Mouse (Mus musculus): ENCODE data around the gene Tppp2. TPM values are rescaled to one million over a fixed set of nuclear protein-coding genes. Genes with fewer than 3 reads are reported as not detected.
"Not testable (repeated sequence)": the region's sequence is repeated elsewhere in the genome, so short reads cannot be mapped to it uniquely, and the experiment has no call there.

Gene Tppp2
- polyA plus RNA-seq, 1 experiment: not detected

- 84% methylated on average over 16 of the region's 16 CpGs for WGBS
- H3K27ac ChIP-seq (ENCODE audit: insufficient read depth, low read length): no peak overlapping the region
- TF ChIP-seq CTCF (IDR thresholded peaks at IDR 0.05; ENCODE audit: extremely low read depth, insufficient read depth, insufficient read length, insufficient replicate concordance) (no peak), POLR2A (IDR thresholded peaks at IDR 0.05; ENCODE audit: low read depth, low read length) (no peak)
Observed at GRCm38 (mm10) chr14:51921759-51922570, 3.7 kb downstream of the Tppp2 start.

GRCm38 (mm10) chr14:51922571-51922865 lies 4.3 kb downstream of the Tppp2 start, which contains the start of gene Rnase13:
Rnase13 (minus strand) TSS chr14:51922773.
- WGBS: 93% methylated on average over 7 of the region's 7 CpGs

More at GRCm38 (mm10) chr14:51921759-51922570, 3.7 kb downstream of the Tppp2 start:
- no peak for DNase-seq (ENCODE audit: low read depth in 1 of 2, low spot score in 2 of 2)
- Histone ChIP-seq H3K36me3 (ENCODE audit: control insufficient read depth, insufficient read depth, low read length) (no peaks in the 10 kb centered on the region), H3K27me3 (ENCODE audit: control insufficient read depth, insufficient read depth, low read length) (no peaks in the 10 kb centered on the region), H3K4me3 (ENCODE audit: extremely low read depth, insufficient read depth, insufficient read length) (no peak overlapping the region), H3K4me1 (ENCODE audit: control insufficient read depth, insufficient read depth, insufficient read length) (no peaks in the 10 kb centered on the region)

GRCm38 (mm10) chr14:51922910-51923309 lies 4.7 kb downstream of the Tppp2 start:
- Histone ChIP-seq H3K4me1 (ENCODE audit: control insufficient read depth, insufficient read depth, insufficient read length) (no peaks in the 10 kb centered on the region), H3K4me3 (ENCODE audit: extremely low read depth, insufficient read depth, insufficient read length) (no peak overlapping the region), H3K36me3 (ENCODE audit: control insufficient read depth, insufficient read depth, low read length) (no peaks in the 10 kb centered on the region), H3K27me3 (ENCODE audit: control insufficient read depth, insufficient read depth, low read length) (no peaks in the 10 kb centered on the region), H3K27ac (ENCODE audit: insufficient read depth, low read length) (no peak overlapping the region)
- no peak for TF ChIP-seq POLR2A (IDR thresholded peaks at IDR 0.05; ENCODE audit: low read depth, low read length)
- no peak for TF ChIP-seq CTCF (IDR thresholded peaks at IDR 0.05; ENCODE audit: extremely low read depth, insufficient read depth, insufficient read length, insufficient replicate concordance)
- 94% methylated on average over 2 of the region's 2 CpGs for WGBS
- DNase-seq (ENCODE audit: low read depth in 1 of 2, low spot score in 2 of 2): no peak

More at GRCm38 (mm10) chr14:51922571-51922865, 4.3 kb downstream of the Tppp2 start, which contains the start of gene Rnase13:
- Histone ChIP-seq H3K27ac (ENCODE audit: insufficient read depth, low read length) (no peak within 1 kb of the TSS), H3K36me3 (ENCODE audit: control insufficient read depth, insufficient read depth, low read length) (no peaks in the 10 kb centered on the region), H3K4me1 (ENCODE audit: control insufficient read depth, insufficient read depth, insufficient read length) (no peaks in the 10 kb centered on the region), H3K27me3 (ENCODE audit: control insufficient read depth, insufficient read depth, low read length) (no peaks in the 10 kb centered on the region), H3K4me3 (ENCODE audit: extremely low read depth, insufficient read depth, insufficient read length) (no peak within 1 kb of the TSS)
- DNase-seq (ENCODE audit: low read depth in 1 of 2, low spot score in 2 of 2): no peak
- TF ChIP-seq CTCF (IDR thresholded peaks at IDR 0.05; ENCODE audit: extremely low read depth, insufficient read depth, insufficient read length, insufficient replicate concordance) (no peak), POLR2A (IDR thresholded peaks at IDR 0.05; ENCODE audit: low read depth, low read length) (no peak)

GRCm38 (mm10) chr14:51923492-51923891 lies 5.3 kb downstream of the Tppp2 start:
- Histone ChIP-seq H3K4me3 (ENCODE audit: extremely low read depth, insufficient read depth, insufficient read length) (no peak overlapping the region), H3K36me3 (ENCODE audit: control insufficient read depth, insufficient read depth, low read length) (no peaks in the 10 kb centered on the region), H3K27ac (ENCODE audit: insufficient read depth, low read length) (no peak overlapping the region), H3K27me3 (ENCODE audit: control insufficient read depth, insufficient read depth, low read length) (no peaks in the 10 kb centered on the region), H3K4me1 (ENCODE audit: control insufficient read depth, insufficient read depth, insufficient read length) (no peaks in the 10 kb centered on the region)
- DNase-seq (ENCODE audit: low read depth in 1 of 2, low spot score in 2 of 2): no peak
- TF ChIP-seq POLR2A (IDR thresholded peaks at IDR 0.05; ENCODE audit: low read depth, low read length) (no peak), CTCF (IDR thresholded peaks at IDR 0.05; ENCODE audit: extremely low read depth, insufficient read depth, insufficient read length, insufficient replicate concordance) (no peak)
- 76% methylated on average over 4 of the region's 4 CpGs for WGBS

GRCm38 (mm10) chr14:51926930-51927329 lies 8.7 kb downstream of the Tppp2 start:
- H3K4me1 ChIP-seq (ENCODE audit: control insufficient read depth, insufficient read depth, insufficient read length); H3K4me3 ChIP-seq (ENCODE audit: extremely low read depth, insufficient read depth, insufficient read length); H3K27me3 ChIP-seq (ENCODE audit: control insufficient read depth, insufficient read depth, low read length); H3K27ac ChIP-seq (ENCODE audit: insufficient read depth, low read length); H3K36me3 ChIP-seq (ENCODE audit: control insufficient read depth, insufficient read depth, low read length); DNase-seq (ENCODE audit: low read depth in 1 of 2, low spot score in 2 of 2): not testable (repeated sequence)
- 91% methylated on average over 11 of the region's 11 CpGs for WGBS

GRCm38 (mm10) chr14:51929309-51929943 lies 11.2 kb downstream of the Tppp2 start:
- no peak for DNase-seq (ENCODE audit: low read depth in 1 of 2, low spot score in 2 of 2)
- Histone ChIP-seq H3K4me3 (ENCODE audit: extremely low read depth, insufficient read depth, insufficient read length) (no peak overlapping the region), H3K27ac (ENCODE audit: insufficient read depth, low read length) (no peak overlapping the region)

GRCm38 (mm10) chr14:51929968-51930367 lies 11.7 kb downstream of the Tppp2 start:
- DNase-seq (ENCODE audit: low read depth in 1 of 2, low spot score in 2 of 2): no peak
- no peaks in the 10 kb centered on the region for H3K4me1 ChIP-seq (ENCODE audit: control insufficient read depth, insufficient read depth, insufficient read length)
- WGBS: 79% methylated on average over 9 of the region's 9 CpGs
- H3K4me3 ChIP-seq (ENCODE audit: extremely low read depth, insufficient read depth, insufficient read length): no peak overlapping the region
- no peaks in the 10 kb centered on the region for H3K27me3 ChIP-seq (ENCODE audit: control insufficient read depth, insufficient read depth, low read length)
- no peak overlapping the region for H3K27ac ChIP-seq (ENCODE audit: insufficient read depth, low read length)
- TF ChIP-seq CTCF (IDR thresholded peaks at IDR 0.05; ENCODE audit: extremely low read depth, insufficient read depth, insufficient read length, insufficient replicate concordance) (no peak), POLR2A (IDR thresholded peaks at IDR 0.05; ENCODE audit: low read depth, low read length) (no peak)
- no peaks in the 10 kb centered on the region for H3K36me3 ChIP-seq (ENCODE audit: control insufficient read depth, insufficient read depth, low read length)

More at GRCm38 (mm10) chr14:51929309-51929943, 11.2 kb downstream of the Tppp2 start:
- no peaks in the 10 kb centered on the region for H3K4me1 ChIP-seq (ENCODE audit: control insufficient read depth, insufficient read depth, insufficient read length)
- no peaks in the 10 kb centered on the region for H3K27me3 ChIP-seq (ENCODE audit: control insufficient read depth, insufficient read depth, low read length)
- TF ChIP-seq POLR2A (IDR thresholded peaks at IDR 0.05; ENCODE audit: low read depth, low read length) (no peak), CTCF (IDR thresholded peaks at IDR 0.05; ENCODE audit: extremely low read depth, insufficient read depth, insufficient read length, insufficient replicate concordance) (no peak)
- H3K36me3 ChIP-seq (ENCODE audit: control insufficient read depth, insufficient read depth, low read length): no peaks in the 10 kb centered on the region
- 90% methylated on average over 8 of the region's 8 CpGs for WGBS

Data from spleen, adult 2 months (tissue).